Mouse (Mus musculus) erythroblast, adult 5-6 weeks (primary cell): ENCODE measurements at regions not wholly inside any gene's neighbourhood (a gene's known extent, or its start where the extent isn't known, plus 50 kb on each side); places are given as distances from the start of the nearest gene placed in this dataset.

ENCODE experiments used
- ATAC-seq: replicated peaks from 2 replicates; pipeline ENCODE4 v1.8.0; 2016; ENCODE audit warnings: moderate number of reproducible peaks, mild to moderate bottlenecking, moderate TSS enrichment, inconsistent platforms; ENCODE audit not compliant: poor library complexity, low FRiP score, severe bottlenecking

GRCm38 (mm10) chr6:31100084-31100579, 141.3 kb upstream of the Klf14 start:
- ATAC-seq, result no peak

GRCm38 (mm10) chr6:31100749-31101148, 141.9 kb upstream of the Klf14 start:
- no peak for ATAC-seq

GRCm38 (mm10) chr6:31106144-31106836, 147.4 kb upstream of the Klf14 start:
- ATAC-seq, result no peak

GRCm38 (mm10) chr6:31106856-31107359, 148.0 kb upstream of the Klf14 start:
- no peak for ATAC-seq

- ATAC-seq, result no peak
Measured at GRCm38 (mm10) chr6:31107360-31107759, 148.5 kb upstream of the Klf14 start.

- ATAC-seq, result no peak
Measured at GRCm38 (mm10) chr6:31107916-31108685, 149.2 kb upstream of the Klf14 start.

- ATAC-seq, result no peak
Measured at GRCm38 (mm10) chr6:31109604-31110003, 150.7 kb upstream of the Klf14 start.

- peak; percentile 73 for ATAC-seq
Measured at GRCm38 (mm10) chr6:31112293-31113077, 153.6 kb upstream of the Klf14 start.

GRCm38 (mm10) chr6:31113558-31114326, 154.9 kb upstream of the Klf14 start:
- ATAC-seq, result 0 out of 2 replicates have a peak, but pooled peaks have one; percentile 17

- ATAC-seq, result 0 out of 2 replicates have a peak, but pooled peaks have one; percentile 11
Measured at GRCm38 (mm10) chr6:31114336-31115335, 155.8 kb upstream of the Klf14 start.

- ATAC-seq, result no peak
Measured at GRCm38 (mm10) chr6:31115566-31115965, 156.7 kb upstream of the Klf14 start.

- no peak for ATAC-seq
Measured at GRCm38 (mm10) chr6:31116365-31116764, 157.5 kb upstream of the Klf14 start.

- no peak for ATAC-seq
Measured at GRCm38 (mm10) chr6:31117666-31118065, 158.8 kb upstream of the Klf14 start.

GRCm38 (mm10) chr6:31121008-31121407, 162.1 kb upstream of the Klf14 start:
- ATAC-seq, result no peak

GRCm38 (mm10) chr6:31122895-31123294, 164.0 kb upstream of the Klf14 start:
- ATAC-seq, result no peak

- ATAC-seq, result no peak
Measured at GRCm38 (mm10) chr6:31123342-31123990, 164.6 kb upstream of the Klf14 start.

- ATAC-seq, result no peak
Measured at GRCm38 (mm10) chr6:31124076-31124475, 165.2 kb upstream of the Klf14 start.

- 0 out of 2 replicates have a peak, but pooled peaks have one; percentile 37 for ATAC-seq
Measured at GRCm38 (mm10) chr6:31124872-31125271, 166.0 kb upstream of the Klf14 start.
